Mouse (Mus musculus) urinary bladder, postnatal 4 days (tissue): ENCODE data around the gene Nwd1.

ENCODE experiments used
- DNase-seq, 2 experiments: peaks; one replicate each; pipeline ENCODE4 v3.0.0; 2021 to 2022; ENCODE audit warnings: low spot score in 2 of 2

Nwd1 gene

GRCm38 (mm10) chr8:72761322-72762051 lies 115.0 kb downstream of the Nwd1 start, which contains the start of gene F2rl3:
TSS of gene F2rl3 (plus strand) at chr8:72761880.
- peak in 1 of 2 experiments; percentile 57 for DNase-seq

DNA sequence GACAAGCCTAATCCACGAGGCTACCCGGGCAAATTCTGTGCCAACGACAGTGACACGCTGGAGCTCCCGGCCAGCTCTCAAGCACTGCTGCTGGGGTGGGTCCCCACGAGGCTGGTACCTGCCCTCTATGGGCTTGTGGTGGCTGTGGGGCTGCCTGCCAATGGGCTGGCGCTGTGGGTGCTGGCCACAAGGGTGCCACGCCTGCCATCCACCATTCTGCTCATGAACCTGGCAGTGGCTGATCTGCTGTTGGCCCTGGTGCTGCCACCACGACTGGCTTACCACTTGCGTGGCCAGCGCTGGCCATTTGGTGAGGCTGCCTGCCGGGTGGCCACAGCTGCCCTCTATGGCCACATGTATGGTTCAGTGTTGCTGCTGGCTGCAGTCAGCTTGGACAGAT lies 115.8 kb downstream of the Nwd1 start:
- DNase-seq = no peak

- DNase-seq = no peak
These were observed 119.2 kb downstream of the Nwd1 start for GRCm38 (mm10) chr8:72765696-72766095.

DNA sequence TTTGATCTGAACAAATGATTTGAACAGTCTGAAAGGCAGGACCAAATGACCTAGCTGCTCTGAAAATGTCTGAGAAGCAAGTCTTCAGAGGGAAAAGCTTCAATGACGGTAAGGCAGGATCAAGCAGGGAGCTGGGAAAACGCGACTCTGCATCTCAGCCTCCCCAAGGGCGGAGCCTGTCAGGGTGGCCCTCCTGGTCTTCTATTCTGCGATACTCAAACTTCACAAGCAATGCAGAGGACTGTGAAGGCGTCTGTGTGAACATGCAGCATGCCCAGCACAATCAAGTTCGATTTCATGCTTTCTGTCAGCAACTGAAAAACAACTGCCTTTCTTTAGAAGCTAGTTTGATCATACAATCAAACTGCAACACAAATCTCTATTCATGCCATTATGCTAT lies 120.3 kb downstream of the Nwd1 start:
- DNase-seq = no peak
